Mouse (Mus musculus) adrenal gland, postnatal 0 days (tissue): Measurements from ENCODE around the gene Pkd1. TPM values are rescaled to one million over a fixed set of nuclear protein-coding genes. Genes with fewer than 3 reads are reported as not detected.

Experiments used
- microRNA-seq: library from miRNA; unstranded; fragments of <30 nt; microRNA quantifications from one replicate; pipeline ENCODE4, GENCODE M21; 2016; ENCODE audit warnings: borderline replicate concordance; ENCODE audit not compliant: insufficient number of aligned reads
- polyA plus RNA-seq: library from polyadenylated mRNA; unstranded; fragments of >200 nt; fragmentation: Nextera tagmentation; extraction: Ambion mirVana; gene quantifications from 2 replicates; pipeline ENCODE4 v1.2.1, GENCODE M21; 2015

Pkd1 gene
- 16.5 and 20.0 TPM in 2 replicates for polyA plus RNA-seq

DNA sequence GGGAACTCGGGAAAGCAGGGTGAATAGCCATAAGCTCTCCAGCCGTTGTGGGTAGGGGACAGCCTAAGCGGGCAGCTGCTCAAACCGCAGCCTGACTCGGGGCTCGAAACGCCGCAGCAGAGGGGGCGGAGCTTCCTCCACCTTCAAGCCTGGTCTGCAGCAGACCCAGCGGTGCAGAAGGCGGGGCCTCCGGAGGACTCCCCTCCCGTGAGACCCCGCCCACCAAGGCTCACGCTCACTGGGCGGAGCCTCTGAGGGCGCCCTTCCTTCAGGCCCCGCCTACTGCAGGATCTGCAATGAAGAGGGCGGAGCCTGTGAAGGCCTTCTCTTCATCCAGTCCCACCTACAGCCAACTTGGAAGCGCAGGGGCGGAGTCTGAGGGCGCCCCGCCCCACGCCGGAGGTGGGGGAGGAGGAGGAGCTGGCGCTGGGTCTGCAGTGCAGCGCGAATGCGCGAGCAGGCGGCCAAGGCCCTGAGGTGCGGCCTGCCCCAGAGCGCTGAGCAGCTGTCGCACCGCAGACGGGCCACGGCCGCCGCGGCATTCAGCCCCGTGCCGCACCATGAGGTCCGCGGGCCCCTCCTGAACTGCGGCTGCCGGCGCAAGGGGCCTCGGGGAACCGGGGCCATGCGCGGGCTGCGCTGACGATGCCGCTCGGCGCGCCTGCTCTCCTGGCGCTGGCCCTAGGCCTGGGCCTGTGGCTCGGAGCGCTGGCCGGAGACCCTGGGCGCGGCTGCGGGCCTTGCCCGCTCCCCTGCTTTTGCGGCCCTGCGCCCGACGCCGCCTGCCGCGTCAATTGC lies at the start of gene Pkd1:
Pkd1 (plus strand) TSS at position 217 of the 798 bp plus-strand sequence.

DNA sequence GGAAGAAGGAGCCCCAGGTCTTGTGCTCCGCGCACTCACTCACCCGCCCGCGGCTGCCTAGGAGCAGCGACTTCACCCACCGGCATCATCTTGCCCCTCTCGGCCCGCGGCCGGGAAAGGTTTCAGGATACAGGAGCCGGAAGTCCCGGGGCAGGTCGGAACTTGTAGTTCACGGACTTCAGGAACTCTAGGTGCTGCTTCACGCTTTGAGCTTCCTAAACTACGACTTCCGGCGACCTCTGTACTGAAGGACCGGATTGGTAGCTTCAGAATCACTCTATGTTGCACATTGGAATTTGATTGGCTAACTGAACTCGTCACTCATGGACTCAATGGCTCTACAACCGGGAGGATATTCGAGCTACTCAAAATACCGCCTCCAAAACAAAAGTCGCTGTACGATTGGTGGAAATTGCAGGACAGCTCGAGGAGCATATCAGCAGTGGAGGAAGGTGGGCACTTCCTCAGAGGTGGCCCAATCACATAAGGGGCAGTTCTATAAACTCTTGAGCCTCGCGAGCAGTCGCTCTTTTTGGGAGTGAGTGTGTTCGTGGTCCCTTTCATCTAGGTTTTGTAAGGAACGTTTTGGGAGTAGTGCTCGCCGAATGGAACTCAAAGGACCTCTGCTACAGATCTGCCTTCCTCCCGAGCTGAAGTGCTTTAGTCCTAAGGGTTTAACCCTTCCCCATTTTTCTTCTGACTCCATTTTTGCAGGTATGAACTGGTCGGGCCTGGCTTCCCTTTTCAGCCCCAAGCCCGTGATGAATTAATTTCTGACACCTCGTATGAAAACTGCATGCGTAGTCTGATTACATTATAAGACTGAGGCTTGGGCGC lies 21.7 kb upstream of the Pkd1 start, which contains the start of gene Traf7:
Traf7 (minus strand) TSS at position 216 of the 837 bp plus-strand sequence.

DNA sequence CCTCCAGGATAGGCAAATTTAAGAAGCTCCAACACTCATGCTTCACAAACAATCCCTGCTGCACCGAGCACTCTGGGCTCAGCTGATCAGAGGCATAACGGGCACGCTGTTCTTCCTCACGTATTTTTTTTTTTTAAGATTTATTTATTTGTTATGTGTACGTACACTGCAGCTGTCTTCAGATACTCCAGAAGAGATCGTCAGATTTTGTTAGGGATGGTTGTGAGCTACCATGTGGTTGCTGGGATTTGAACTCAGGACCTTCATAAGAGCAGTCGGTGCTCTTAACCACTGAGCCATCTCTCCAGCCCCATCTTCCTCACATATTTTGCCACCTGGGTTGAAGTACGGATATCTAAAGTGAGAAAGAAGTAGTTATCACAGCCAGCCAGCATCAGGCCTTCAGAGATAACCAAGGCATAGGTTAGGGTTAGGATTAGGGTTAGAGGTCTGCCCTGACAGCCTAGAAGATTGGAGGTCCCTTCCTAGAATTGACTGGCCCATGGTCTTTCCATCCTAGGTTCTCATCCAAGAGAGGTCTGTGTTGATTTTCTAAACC lies 15.4 kb upstream of the Pkd1 start, which contains the start of gene Rab26:
Rab26 (minus strand) TSS at position 51 of the 559 bp plus-strand sequence.

DNA sequence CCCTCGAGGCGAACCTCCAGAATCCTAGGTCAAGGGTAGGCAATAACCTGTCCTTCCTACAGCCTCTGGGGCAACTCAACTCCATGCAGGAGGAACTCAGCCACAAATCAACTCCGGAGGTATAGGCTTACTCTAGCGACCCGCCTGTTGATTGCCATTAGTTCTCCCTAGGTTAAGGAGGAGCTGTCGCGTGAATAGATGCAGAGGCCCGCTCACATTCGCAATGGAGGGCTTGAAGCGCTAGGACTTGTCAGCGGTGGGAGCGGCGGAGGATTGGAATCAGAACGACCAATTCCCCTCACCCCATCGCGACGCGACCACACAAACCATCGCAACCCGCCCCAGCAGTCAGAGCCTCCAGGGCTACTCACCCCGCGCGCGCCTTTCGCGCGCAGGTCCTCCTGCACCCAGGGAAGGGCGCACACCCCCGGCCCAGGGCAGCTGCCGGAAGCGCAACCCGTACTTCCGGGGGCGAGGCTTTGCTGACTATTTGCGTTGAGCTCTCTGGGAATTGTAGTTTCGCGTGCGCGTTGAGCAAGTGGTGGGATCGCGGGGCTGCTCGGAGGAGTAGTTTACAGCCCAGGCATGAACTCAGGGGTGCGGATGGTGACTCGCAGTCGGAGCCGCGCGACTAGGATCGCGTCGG lies 82.7 kb downstream of the Pkd1 start, which contains the start of the genes Tsc2 and Nthl1:
Tsc2 (minus strand) TSS at position 464 of the 646 bp plus-strand sequence.
Nthl1 (plus strand) TSS at position 514 of the 646 bp plus-strand sequence.

Small RNA genes lying within 50 kb of the gene (microRNA-seq; reads per million reads assigned to microRNA genes)
- not detected for gene Gm24589

Other genes with a start within 250 kb of the Pkd1 start
- not detected in 2 replicates for gene Abca17, start 198.8 kb upstream of the Pkd1 start, polyA plus RNA-seq
- gene Abca3, start 197.9 kb upstream of the Pkd1 start, polyA plus RNA-seq = 8.5 and 9.1 TPM in 2 replicates
- 110 and 123 TPM in 2 replicates for gene Rnps1, start 135.3 kb upstream of the Pkd1 start, polyA plus RNA-seq
- 161 and 184 TPM in 2 replicates for gene Eci1, start 123.2 kb upstream of the Pkd1 start, polyA plus RNA-seq
- gene Dnase1l2, start 106.7 kb upstream of the Pkd1 start, polyA plus RNA-seq = 0.84 and 1.2 TPM in 2 replicates
- 19.6 and 21.0 TPM in 2 replicates for gene E4f1, start 79.5 kb upstream of the Pkd1 start, polyA plus RNA-seq
- gene Pgp, start 79.4 kb upstream of the Pkd1 start, polyA plus RNA-seq = 63.5 and 100 TPM in 2 replicates
- gene Bricd5, start 76.0 kb upstream of the Pkd1 start, polyA plus RNA-seq = 0.18 TPM in 1 of 2 replicates, not detected in the other
- gene Mlst8, start 70.8 kb upstream of the Pkd1 start, polyA plus RNA-seq = 9.9 and 17.7 TPM in 2 replicates
- gene Caskin1, start 61.2 kb upstream of the Pkd1 start, polyA plus RNA-seq = 7.2 and 10.6 TPM in 2 replicates
- gene Traf7, start 21.9 kb upstream of the Pkd1 start, polyA plus RNA-seq = 37.0 and 46.7 TPM in 2 replicates
- gene Rab26, start 15.6 kb upstream of the Pkd1 start, polyA plus RNA-seq = 1.3 and 1.8 TPM in 2 replicates
- gene Tsc2, start 82.8 kb downstream of the Pkd1 start, polyA plus RNA-seq = 20.9 and 23.8 TPM in 2 replicates
- gene Nthl1, start 82.8 kb downstream of the Pkd1 start, polyA plus RNA-seq = 13.6 and 14.1 TPM in 2 replicates
- gene Slc9a3r2, start 100.5 kb downstream of the Pkd1 start, polyA plus RNA-seq = 61.7 and 66.2 TPM in 2 replicates
- gene Npw, start 108.6 kb downstream of the Pkd1 start, polyA plus RNA-seq = not detected in 2 replicates
- 11.8 and 14.9 TPM in 2 replicates for gene Zfp598, start 119.9 kb downstream of the Pkd1 start, polyA plus RNA-seq
- gene Syngr3, start 140.1 kb downstream of the Pkd1 start, polyA plus RNA-seq = 14.5 and 51.8 TPM in 2 replicates
- 36.3 and 36.6 TPM in 2 replicates for gene Gfer, start 146.3 kb downstream of the Pkd1 start, polyA plus RNA-seq
- 1.6 and 2.0 TPM in 2 replicates for gene Noxo1, start 146.4 kb downstream of the Pkd1 start, polyA plus RNA-seq
- 21.3 and 34.2 TPM in 2 replicates for gene Tbl3, start 157.8 kb downstream of the Pkd1 start, polyA plus RNA-seq
- gene Rnf151, start 168.2 kb downstream of the Pkd1 start, polyA plus RNA-seq = not detected in 2 replicates
- 872 and 948 TPM in 2 replicates for gene Rps2, start 168.3 kb downstream of the Pkd1 start, polyA plus RNA-seq
- gene Ndufb10, start 174.6 kb downstream of the Pkd1 start, polyA plus RNA-seq = 222 and 254 TPM in 2 replicates
- 0.46 and 0.58 TPM in 2 replicates for gene Rpl3l, start 178.0 kb downstream of the Pkd1 start, polyA plus RNA-seq
- 47.7 and 55.8 TPM in 2 replicates for gene Msrb1, start 186.8 kb downstream of the Pkd1 start, polyA plus RNA-seq
- gene Hs3st6, start 203.2 kb downstream of the Pkd1 start, polyA plus RNA-seq = 4.2 and 12.5 TPM in 2 replicates